Mouse (Mus musculus) spleen, adult 2 months (tissue): ENCODE results near the gene Nfyb. TPM values are rescaled to one million over a fixed set of nuclear protein-coding genes. Genes with fewer than 3 reads are reported as not detected.

ENCODE experiments used
- DNase-seq, 2 experiments: peaks; one replicate each; pipeline versions ENCODE4 v3.0.0 to v3.0.0-alpha.2; 2012 to 2021; ENCODE audit warnings: low spot score in 2 of 2, low read depth in 1 of 2
- H3K27ac ChIP-seq: fragments of 200-500 bp; 2 replicates; pipeline ENCODE4 v1.5.1; 2012; ENCODE audit warnings: low read length, inconsistent platforms; ENCODE audit not compliant: insufficient read depth
- H3K27me3 ChIP-seq: fragments of 200-500 bp; 2 replicates; pipeline ENCODE4 v1.6.1; 2012; ENCODE audit warnings: mild to moderate bottlenecking, moderate library complexity, low read length, inconsistent platforms; ENCODE audit not compliant: control insufficient read depth, insufficient read depth
- H3K36me3 ChIP-seq: fragments of 200-500 bp; 2 replicates; pipeline ENCODE4 v1.6.1; 2012; ENCODE audit warnings: mild to moderate bottlenecking, low read length, inconsistent platforms; ENCODE audit not compliant: control insufficient read depth, insufficient read depth
- H3K4me1 ChIP-seq: fragments of 200-500 bp; 2 replicates; pipeline ENCODE4 v1.6.1; 2011; ENCODE audit warnings: inconsistent platforms; ENCODE audit not compliant: control insufficient read depth, insufficient read depth, insufficient read length
- H3K4me3 ChIP-seq: fragments of 200-500 bp; 2 replicates; pipeline ENCODE4 v1.5.1; 2011; ENCODE audit warnings: mild to moderate bottlenecking, inconsistent platforms; ENCODE audit not compliant: insufficient read depth, insufficient read length; ENCODE audit errors: extremely low read depth
- CTCF ChIP-seq: fragments of 200-500 bp; IDR thresholded peaks from 2 replicates; pipeline ENCODE4 v1.5.1; 2011; ENCODE audit warnings: mild to moderate bottlenecking, inconsistent platforms; ENCODE audit not compliant: insufficient read depth, insufficient read length, insufficient replicate concordance; ENCODE audit errors: extremely low read depth
- POLR2A ChIP-seq: fragments of 200-500 bp; IDR thresholded peaks from 2 replicates; pipeline ENCODE4 v1.6.1; 2011; ENCODE audit warnings: low read depth, low read length, inconsistent platforms
- WGBS: fragments of 180-500 bp; shearing (Covaris S2); methylation state at CpG from one replicate; pipeline ENCODE4 v1.1.7; 2018; 5-methylcytosine and 5-hydroxymethylcytosine counted together
- polyA plus RNA-seq: library from polyadenylated mRNA; depleted of rRNA; stranded (reverse); fragments of >200 nt; gene quantifications from 2 replicates; pipeline ENCODE4 v1.2.3, GENCODE M21; 2012

Gene Nfyb
- polyA plus RNA-seq, 1 experiment: 5.3 TPM

- H3K27me3 ChIP-seq: no peaks in the 10 kb centered on the region
Observed at GRCm38 (mm10) chr10:82771595-82772170, 7.7 kb upstream of the Nfyb start.

GRCm38 (mm10) chr10:82770713-82771112 lies 6.8 kb upstream of the Nfyb start:
- Histone ChIP-seq H3K36me3 (no peaks in the 10 kb centered on the region), H3K4me3 (no peak overlapping the region), H3K4me1 (no peaks in the 10 kb centered on the region), H3K27ac (no peak overlapping the region), H3K27me3 (no peaks in the 10 kb centered on the region)
- WGBS: 79% methylated on average over 2 of the region's 2 CpGs
- TF ChIP-seq CTCF (no peak), POLR2A (no peak)
- no peak for DNase-seq

More at GRCm38 (mm10) chr10:82771595-82772170, 7.7 kb upstream of the Nfyb start:
- Histone ChIP-seq H3K4me3 (no peak overlapping the region), H3K27ac (no peak overlapping the region), H3K36me3 (no peaks in the 10 kb centered on the region), H3K4me1 (no peaks in the 10 kb centered on the region)
- no peak for TF ChIP-seq CTCF
- no peak for TF ChIP-seq POLR2A
- WGBS: 64% methylated on average over 9 of the region's 9 CpGs
- no peak for DNase-seq

- 86% methylated on average over 9 of the region's 9 CpGs for WGBS
- Histone ChIP-seq H3K27me3 (no peaks in the 10 kb centered on the region), H3K36me3 (no peaks in the 10 kb centered on the region), H3K4me3 (no peak overlapping the region), H3K4me1 (no peaks in the 10 kb centered on the region), H3K27ac (no peak overlapping the region)
- DNase-seq: no peak
- TF ChIP-seq POLR2A (no peak), CTCF (no peak)
Observed at GRCm38 (mm10) chr10:82768901-82769300, 5.0 kb upstream of the Nfyb start.

GRCm38 (mm10) chr10:82762756-82763681 lies 925 bp downstream of the Nfyb start:
- no peaks in the 10 kb centered on the region for H3K27me3 ChIP-seq
- H3K36me3 ChIP-seq: peaks cover 8% of the 10 kb centered on the region; the same call in 1 of the 2 replicates
- DNase-seq: peak; percentile 17 to 20
- TF ChIP-seq POLR2A: no peak
- no peak for TF ChIP-seq CTCF
- WGBS: under 1% methylated on average over 43 of the region's 48 CpGs
- H3K4me3 ChIP-seq: peak overlapping the region; percentile 76
- H3K27ac ChIP-seq: peak overlapping the region; percentile 96
- peaks cover 6% of the 10 kb centered on the region for H3K4me1 ChIP-seq

GRCm38 (mm10) chr10:82761037-82761811 lies 2.7 kb downstream of the Nfyb start:
- no peak overlapping the region for H3K4me3 ChIP-seq
- no peak overlapping the region for H3K27ac ChIP-seq
- H3K36me3 ChIP-seq: peaks cover 15% of the 10 kb centered on the region
- WGBS: 91% methylated on average over 9 of the region's 9 CpGs
- TF ChIP-seq CTCF (no peak), POLR2A (no peak)
- DNase-seq: no peak
- peaks cover 6% of the 10 kb centered on the region for H3K4me1 ChIP-seq
- no peaks in the 10 kb centered on the region for H3K27me3 ChIP-seq

GRCm38 (mm10) chr10:82759706-82760105 lies 4.2 kb downstream of the Nfyb start:
- WGBS: 83% methylated on average over 5 of the region's 5 CpGs
- no peak overlapping the region for H3K4me3 ChIP-seq

More at GRCm38 (mm10) chr10:82759706-82760105, 4.2 kb downstream of the Nfyb start:
- Histone ChIP-seq H3K4me1 (peaks cover 6% of the 10 kb centered on the region), H3K27ac (no peak overlapping the region), H3K36me3 (peaks cover 25% of the 10 kb centered on the region), H3K27me3 (no peaks in the 10 kb centered on the region)
- TF ChIP-seq CTCF: no peak
- no peak for TF ChIP-seq POLR2A
- DNase-seq: no peak
